ENCODE assay signal across 8 mouse cellular contexts in the genomic region with DNA sequence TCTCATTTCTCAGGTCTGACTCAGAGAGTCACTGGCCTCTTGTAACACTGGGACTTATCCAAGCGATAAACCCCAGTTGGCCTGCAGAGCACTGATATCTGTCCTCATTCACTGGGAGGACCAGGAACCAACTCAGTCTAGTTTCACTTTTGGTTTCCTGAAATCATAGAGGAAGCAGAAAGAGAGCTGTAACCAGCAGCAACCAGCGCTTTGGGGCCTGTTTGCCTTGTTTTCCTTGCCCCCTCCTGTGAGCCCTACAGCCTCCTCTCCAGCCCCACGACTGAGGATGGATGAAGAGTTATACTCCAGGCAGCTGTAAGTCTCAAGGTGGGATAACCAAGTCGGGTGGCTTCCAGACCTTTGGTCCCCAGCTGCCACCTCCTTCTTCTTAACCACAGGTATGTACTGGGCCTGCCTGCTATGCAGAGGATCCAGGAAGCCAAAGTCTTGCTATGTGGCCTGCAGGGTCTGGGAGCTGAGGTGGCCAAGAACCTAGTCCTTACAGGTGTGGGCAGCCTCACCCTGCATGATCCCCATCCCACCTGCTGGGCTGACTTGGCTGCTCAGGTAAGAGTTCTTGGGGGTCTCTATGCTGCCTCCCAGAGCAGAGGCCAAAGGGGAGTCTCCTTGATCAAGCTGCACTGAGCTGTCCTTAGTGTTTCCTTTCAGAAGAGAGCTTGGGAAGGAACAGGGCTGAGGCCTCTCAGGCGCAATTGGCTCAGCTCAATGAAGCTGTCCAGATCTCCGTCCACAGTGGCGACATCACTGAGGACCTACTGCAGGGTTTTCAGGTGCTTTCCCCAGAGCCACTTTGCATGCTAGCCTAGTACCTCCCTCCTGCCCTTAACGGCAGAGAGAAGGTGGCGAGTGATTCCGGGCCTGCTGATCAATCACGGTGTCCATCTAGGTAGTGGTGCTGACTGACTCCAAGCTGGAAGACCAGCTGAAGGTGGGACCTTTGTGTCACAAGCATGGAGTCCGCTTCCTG. TPM values are rescaled to one million over a fixed set of nuclear protein-coding genes. Genes with fewer than 3 reads are reported as not detected.
DNase-seq lines count a peak whose midpoint lies in the region; ATAC-seq and TF ChIP-seq lines count a peak whose summit lies in the region.

Gene Uba7, plus strand, starts transcription at position 107 of the 988 bp plus-strand sequence.

- H3K27ac ChIP-seq in lung, embryonic 14.5 days (ENCODE audit: low read depth), result peak within 1 kb of the TSS; percentile 75

- 59% methylated on average over 12 of the region's 12 CpGs for WGBS in lung, embryonic 14.5 days

- H3K9ac ChIP-seq in lung, embryonic 14.5 days, result peak within 1 kb of the TSS; percentile 20; the same call in 1 of the 2 replicates

- peak; percentile 63 for ATAC-seq in erythroblast, adult 5-6 weeks (replicated peaks; ENCODE audit: low FRiP score, poor library complexity, severe bottlenecking)
- no peak for ATAC-seq in lung, embryonic 14.5 days (ENCODE audit: insufficient read depth)

- H3K4me2 ChIP-seq in lung, embryonic 14.5 days, result peak within 1 kb of the TSS; percentile 34

- TF ChIP-seq CTCF in lung, embryonic 14.5 days (IDR thresholded peaks at IDR 0.05; ENCODE audit: low read depth), result no peak

- peak; percentile 18 for DNase-seq in embryo, embryonic 10 days (ENCODE audit: low spot score)
- DNase-seq in embryo, embryonic 9.5 days (ENCODE audit: extremely low spot score), result no peak
- peak; percentile 74 for DNase-seq in Muller cell, postnatal 12 days (ENCODE audit: inconsistent ontology term)
- peak; percentile 34 for DNase-seq in kidney, adult 11 months
- DNase-seq in lung, embryonic 14.5 days, result peak; percentile 40
- peak; percentile 63 for DNase-seq in thymus, postnatal 0 days (ENCODE audit: low spot score)
- DNase-seq in layer of hippocampus, adult 11-12 months (ENCODE audit: low spot score), result no peak

- H3K4me1 ChIP-seq in lung, embryonic 14.5 days (ENCODE audit: insufficient read depth), result peaks cover 3% of the 10 kb centered on the region

- H3K27me3 ChIP-seq in lung, embryonic 14.5 days (ENCODE audit: insufficient read depth, low read length), result no peaks in the 10 kb centered on the region

- H3K9me3 ChIP-seq in lung, embryonic 14.5 days (ENCODE audit: low read depth, low read length), result no peaks in the 10 kb centered on the region

- H3K4me3 ChIP-seq in lung, embryonic 14.5 days (ENCODE audit: low read depth, low read length), result peak within 1 kb of the TSS; percentile 13; the same call in 1 of the 2 replicates

- H3K36me3 ChIP-seq in lung, embryonic 14.5 days (ENCODE audit: insufficient read depth), result peaks cover 11% of the 10 kb centered on the region

RNA-seq across cellular contexts. Expression of gene Uba7, which starts in this region (rescaled TPM):
- 392 and 403 TPM in 2 replicates for total RNA-seq in erythroblast, adult 5-6 weeks (2015; ENCODE audit: low replicate concordance)
- 364 and 493 TPM in 2 replicates for total RNA-seq in erythroblast, adult 5-6 weeks (2017; ENCODE audit: low replicate concordance)
- polyA plus RNA-seq in lung, embryonic 14.5 days (2014; fragmentation: Nextera tagmentation; extraction: Ambion mirVana), result 18.1 and 18.8 TPM in 2 replicates
- 54.9 and 63.2 TPM in 2 replicates for polyA plus RNA-seq in thymus, postnatal 0 days (2015; fragmentation: Nextera tagmentation; extraction: Ambion mirVana)

Comparison
In these comparisons a context has a peak if more than half of its experiments do, and no peak if none do; other contexts are left out.
1. DNase-seq: peak in embryo, embryonic 10 days (single experiment), Muller cell, postnatal 12 days (single experiment), kidney, adult 11 months (single experiment), lung, embryonic 14.5 days (single experiment) and thymus, postnatal 0 days (single experiment); none in embryo, embryonic 9.5 days (single experiment) and layer of hippocampus, adult 11-12 months (single experiment).